Mouse (Mus musculus) fibroblast of lung, adult 2 months (primary cell): ENCODE data around the gene Tdrd7.
A peak's percentile ranks its signal among the peaks of the same experiment; 100 is the strongest.

Source experiments
- DNase-seq: peaks from one replicate; pipeline ENCODE4 v3.0.0-alpha.2; 2011; ENCODE audit warnings: low read depth

The Tdrd7 gene

DNA sequence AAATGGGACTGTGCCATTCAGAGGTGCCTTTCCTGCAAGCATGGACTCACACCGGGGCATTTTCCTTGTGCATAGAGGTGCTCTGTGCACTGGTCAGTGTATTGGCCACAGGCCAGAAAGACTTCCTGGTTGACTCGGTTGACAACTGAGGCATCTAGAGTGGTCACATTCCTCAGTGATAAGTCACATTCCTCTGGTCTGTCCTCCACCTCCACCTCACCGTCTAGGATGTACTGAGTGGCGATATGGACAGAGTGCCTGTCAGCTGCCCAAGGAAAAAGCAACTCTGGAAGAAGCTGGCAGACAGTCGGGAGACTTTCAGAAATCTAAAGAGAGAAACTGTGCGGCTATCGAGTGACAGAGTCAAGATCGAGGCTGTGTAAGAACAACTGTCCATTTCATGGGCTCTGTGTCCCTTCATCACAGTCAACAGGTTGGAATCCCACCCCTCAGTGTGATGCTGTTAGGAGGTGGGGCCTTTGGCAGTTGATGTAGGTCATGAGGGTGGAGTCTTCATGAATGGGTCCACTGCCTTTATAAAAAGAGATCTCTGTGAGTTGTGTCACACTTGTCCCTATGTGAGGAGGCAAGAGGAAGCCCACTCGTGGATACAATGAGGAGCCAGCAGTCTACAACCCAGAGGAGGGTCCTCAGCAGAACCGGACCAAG, at the start of gene Tdrd7:
Gene Tdrd7 (plus strand): TSS at position 564 of the 669 bp plus-strand sequence.
- no peak for DNase-seq

DNA sequence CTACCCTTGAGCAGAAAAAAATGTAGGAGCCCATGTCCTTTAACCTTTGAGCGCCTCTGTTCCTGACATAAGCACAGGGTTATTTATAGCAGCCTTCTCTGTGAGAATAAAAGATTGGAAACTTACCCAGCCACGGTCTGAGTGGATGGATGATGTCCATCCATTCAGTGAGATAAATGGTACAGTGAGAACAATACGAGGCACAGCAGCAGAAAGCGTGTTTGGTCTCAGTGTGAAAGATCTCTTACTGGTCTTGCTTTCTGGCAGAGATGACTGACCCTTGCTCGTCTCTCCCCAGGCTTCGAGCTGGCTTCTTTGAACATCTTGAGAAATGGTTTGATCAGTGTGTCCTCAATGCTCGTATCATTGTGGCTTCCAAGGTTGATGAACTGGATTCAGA, 48.0 kb upstream of the Tdrd7 start:
- DNase-seq, result no peak

DNA sequence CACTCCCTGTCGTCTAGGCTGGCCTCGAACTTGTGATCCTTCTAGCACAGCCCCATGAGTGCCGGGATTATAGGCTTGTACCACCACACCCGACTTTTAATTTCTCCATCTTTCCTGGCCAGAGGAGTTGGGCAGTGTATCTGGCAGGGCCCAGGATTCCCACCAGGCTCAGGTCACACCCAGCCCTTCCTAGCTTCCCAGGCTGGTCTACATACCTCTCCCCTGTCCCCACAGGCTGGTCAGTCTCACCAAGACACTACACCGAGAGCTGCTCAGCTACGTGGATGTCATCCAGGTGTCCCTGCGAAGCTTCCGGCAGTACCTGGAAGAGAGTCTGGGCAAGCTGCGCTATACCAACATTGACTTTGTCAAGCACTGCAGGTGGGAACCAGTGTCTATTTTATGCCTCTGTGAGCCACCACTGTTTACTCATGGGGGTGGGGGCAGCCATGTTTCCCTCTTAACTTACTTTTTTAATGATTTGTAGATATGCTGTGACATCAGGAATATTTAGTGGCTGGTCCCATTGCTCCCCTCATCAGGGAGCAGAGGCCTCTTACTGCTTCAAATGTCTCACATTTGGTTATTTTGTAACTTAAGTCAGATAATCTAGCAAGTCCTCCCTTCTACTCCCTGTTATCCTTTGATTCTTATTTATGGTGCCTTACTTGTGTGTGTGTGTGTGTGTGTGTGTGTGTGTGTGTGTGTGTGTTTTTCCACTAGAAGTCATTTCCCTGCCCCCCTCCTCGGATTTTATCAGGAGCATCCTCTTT, 43.3 kb upstream of the Tdrd7 start:
- DNase-seq, result no peak

GRCm38 (mm10) chr4:45924011-45924410, 41.1 kb upstream of the Tdrd7 start:
- DNase-seq, result no peak

GRCm38 (mm10) chr4:45928561-45928960, 36.6 kb upstream of the Tdrd7 start:
- no peak for DNase-seq

GRCm38 (mm10) chr4:45941628-45942044, 23.5 kb upstream of the Tdrd7 start:
- DNase-seq, result no peak

DNA sequence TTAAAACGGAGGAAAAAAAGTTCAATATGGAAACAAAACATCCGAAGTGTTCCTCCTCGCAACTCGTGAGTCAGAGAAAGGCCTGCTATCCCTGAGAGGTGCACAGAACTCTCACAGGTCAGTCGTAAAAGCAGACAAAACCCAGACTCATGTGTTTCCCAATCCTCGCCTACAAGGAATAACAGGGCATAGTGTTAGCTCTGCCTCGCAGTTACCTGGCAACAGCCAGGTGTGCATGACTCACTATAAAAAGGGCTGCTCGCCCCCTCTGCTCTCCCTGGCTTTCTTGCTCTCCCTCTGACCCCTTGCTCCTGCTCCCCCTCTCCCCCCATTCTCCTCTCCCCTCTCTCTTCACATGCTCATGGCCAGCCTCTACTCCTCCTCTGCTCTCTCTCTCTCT, 17.4 kb upstream of the Tdrd7 start:
- DNase-seq, result no peak

DNA sequence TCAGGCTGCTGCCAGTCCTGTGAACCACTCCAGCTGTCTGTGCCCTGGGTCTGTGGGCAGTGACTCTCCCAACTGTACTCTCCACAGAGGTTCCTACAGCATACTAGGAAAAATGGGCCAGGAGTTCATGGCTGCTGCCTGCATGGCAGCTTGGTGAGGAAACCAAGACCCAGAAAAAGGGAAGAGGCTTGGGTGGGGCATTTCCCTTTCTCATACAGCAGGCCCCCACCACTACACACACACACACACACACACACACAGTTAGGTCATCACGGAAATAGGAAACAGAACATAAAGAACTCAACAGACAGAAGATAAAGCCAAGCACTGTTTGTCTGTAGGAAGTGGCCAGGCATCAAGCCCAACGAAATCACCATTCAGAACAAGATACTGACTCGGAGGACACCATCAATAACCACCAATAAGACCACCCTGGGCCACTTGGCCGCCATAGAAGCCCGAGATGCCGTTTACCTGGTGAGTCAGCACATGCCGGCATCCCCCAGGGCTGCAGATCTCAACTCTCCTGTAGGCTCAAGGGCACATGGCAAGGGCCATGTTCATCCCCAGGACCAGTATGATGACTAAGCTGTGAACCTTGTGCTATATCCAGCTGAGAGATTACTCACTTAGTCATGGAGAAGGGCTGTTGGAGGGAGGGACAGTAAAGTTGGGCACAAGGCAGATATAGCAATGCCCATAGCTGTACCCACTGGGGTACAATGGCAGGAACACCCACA, 15.9 kb upstream of the Tdrd7 start:
- DNase-seq, result no peak

DNA sequence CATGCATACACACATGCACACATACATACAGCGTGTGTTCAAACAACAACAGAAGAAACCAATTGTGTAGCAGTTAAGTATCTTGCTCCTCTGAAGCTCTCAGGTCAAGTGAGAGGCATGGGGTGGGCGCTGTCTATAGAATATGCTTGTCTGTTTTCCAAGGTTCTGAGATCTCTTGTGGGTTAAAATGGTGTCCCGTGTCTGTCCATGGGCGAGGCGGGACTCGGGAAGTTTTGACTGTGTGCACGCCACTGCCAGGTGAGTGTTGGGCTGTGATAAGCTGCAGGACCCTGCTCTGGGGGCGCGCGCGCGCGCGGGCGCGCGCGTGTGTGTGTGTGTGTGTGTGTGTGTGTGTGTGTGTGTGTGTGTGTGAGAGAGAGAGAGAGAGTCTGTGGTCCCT, 13.3 kb upstream of the Tdrd7 start:
- DNase-seq, result no peak

DNA sequence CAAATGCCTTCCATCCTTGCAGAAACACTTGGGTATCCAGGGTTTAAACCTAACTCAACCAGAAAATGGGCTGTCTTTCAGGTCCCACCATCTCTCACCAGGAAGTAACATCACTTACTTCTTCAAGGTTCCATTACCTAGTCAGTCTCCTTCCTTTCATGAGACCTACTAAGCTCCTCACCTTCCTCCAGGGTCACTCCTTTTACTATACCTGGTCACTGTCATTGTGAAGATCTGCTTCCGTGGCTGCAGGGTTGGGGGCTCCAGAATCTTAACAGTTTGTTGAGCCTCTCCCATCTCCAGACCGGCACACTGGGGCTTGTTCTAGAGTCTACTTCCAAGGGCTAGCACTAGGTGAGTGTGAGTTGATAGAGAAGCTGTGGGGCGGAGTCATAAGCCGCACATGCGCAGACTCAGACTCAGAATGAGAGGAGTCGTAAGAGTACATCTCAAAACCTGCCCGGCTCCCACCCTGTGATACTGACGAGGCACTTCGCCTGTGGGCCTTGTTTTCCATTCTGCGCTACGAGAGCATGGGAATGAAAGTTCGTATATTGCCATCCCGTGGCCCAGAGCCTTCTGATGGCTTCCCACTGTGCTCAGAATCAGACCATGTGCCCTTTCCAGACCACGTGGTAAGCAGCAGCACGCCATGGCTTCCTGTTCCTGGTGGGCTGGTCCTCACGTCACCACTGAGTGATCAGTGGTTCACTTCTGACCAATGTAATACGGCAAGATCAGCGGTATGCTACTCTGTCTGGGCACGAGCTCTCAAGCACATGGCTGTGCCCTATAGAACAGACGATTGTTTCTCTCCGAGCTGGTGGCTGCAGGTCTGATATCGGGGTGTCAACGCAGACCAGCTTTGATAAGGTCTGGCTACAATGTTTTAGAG, 11.9 kb upstream of the Tdrd7 start:
- no peak for DNase-seq

GRCm38 (mm10) chr4:45955235-45955634, 9.9 kb upstream of the Tdrd7 start:
- no peak for DNase-seq

GRCm38 (mm10) chr4:45956131-45956530, 9.0 kb upstream of the Tdrd7 start:
- no peak for DNase-seq

GRCm38 (mm10) chr4:45956706-45957105, 8.4 kb upstream of the Tdrd7 start:
- no peak for DNase-seq

DNA sequence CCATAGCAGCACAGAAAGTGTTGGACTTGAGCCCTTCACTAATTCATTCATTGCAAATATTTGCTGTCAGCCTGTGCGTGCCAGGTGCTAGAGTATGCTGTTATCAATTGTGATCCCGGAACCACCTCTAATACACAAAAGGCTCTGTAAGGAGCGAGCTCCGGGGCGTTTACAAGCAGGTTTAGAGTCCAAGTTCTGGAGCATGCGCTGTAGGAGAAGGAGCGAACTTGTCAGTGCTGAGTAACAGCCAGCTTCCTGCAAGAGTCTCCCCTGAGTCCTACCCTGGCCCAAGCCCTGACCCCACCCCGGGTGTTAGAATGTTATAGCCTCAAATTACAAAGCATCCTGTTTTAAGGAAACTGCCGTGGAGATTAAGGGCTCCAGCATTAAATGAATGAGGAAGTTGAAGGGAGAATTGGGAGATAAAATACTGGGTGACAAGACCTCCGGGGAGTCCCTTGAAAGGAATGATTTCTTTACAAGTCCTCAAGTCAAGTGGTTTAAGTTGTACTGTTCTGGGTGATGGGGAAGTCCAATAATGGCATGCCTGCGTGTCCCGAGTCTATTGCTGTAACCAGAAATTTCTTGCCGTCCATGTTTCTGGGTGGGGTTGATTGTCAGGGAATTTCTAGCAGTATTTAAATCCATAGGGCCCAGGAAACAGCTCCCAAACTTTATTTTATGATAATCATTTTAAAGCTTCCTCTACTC, 758 bp downstream of the Tdrd7 start:
- no peak for DNase-seq

DNA sequence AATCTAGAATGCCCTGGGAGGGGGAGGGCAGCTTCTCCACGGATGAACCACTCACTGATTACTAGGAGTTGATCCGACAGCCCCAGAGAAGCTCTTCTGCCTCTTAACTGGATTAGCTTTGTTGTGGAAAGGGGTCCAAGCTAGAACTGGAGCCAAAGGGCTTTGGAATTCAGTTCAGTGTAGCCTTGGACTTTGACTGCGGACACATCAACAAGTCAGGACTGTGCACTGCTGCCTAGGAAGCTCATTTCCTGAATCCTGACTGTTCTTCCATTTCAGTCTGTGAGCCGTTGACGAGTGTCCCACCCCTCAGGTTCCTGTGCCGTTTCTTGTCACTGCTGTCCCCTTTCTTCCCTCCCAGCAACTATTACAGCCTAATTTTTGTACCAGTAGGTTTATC, 1.6 kb downstream of the Tdrd7 start:
- DNase-seq, result no peak

GRCm38 (mm10) chr4:45967479-45968341, 2.6 kb downstream of the Tdrd7 start:
- no peak for DNase-seq

GRCm38 (mm10) chr4:45969051-45969450, 3.9 kb downstream of the Tdrd7 start:
- no peak for DNase-seq

DNA sequence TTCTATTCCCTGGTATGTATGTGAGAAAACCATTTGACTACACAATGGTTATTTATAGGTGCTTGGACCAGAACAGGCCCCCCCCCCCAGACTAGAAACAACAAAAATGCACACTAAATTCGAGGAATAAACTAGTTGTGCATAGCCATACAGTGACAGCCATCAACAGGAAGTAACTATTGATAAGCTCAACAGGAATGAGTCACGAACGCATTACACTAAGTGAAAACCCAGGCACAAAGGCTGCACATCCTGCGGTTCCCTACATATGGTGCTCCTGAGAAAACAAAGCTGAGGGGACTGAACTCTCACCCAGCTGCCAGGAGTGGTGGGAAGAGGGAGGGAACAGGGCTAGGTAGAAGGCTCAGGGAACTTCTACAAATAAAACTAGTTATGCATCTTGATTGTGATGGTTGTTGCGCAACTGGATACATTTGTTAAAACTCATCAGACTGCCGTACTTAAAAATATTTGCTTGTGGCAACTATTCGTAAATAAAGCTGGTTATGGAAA, 5.0 kb downstream of the Tdrd7 start:
- no peak for DNase-seq

DNA sequence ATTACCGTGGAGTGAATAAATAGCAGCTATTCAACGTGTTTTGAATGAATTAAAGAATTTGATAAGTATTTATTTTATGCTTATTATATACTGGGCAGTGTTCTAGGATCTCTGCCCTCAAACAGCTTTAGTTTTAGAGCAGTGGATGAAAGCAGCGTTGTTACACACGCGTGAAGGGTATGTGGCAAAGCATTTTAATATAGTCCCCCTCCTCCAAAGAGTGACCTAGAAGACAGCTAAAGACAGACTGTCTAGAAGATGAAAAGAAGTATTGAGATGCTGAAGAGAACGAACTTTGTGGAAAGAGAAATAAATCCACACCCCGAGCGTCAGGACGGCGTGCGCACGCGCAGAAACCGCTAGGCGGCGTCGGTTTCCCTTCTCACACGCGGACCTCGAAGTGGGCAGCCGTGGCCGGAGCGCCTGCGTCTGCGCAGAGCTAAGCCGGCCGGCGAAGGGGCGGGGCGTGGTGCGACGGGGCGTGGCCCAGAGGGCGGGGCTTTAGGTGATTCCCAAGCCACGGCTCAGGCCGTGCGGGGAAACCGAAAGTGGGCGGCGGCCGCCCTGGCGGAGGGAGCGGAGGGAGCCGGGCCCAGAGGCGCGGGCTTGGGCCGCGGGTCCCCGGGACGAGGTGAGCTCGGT, 6.8 kb downstream of the Tdrd7 start:
- DNase-seq, result peak; percentile 90

- no peak for DNase-seq
Measured at GRCm38 (mm10) chr4:45972448-45972854, 7.3 kb downstream of the Tdrd7 start.
